Mouse (Mus musculus) forebrain, postnatal 0 days (tissue): ENCODE measurements around the gene Mast4. TPM values are rescaled to one million over a fixed set of nuclear protein-coding genes. Genes with fewer than 3 reads are reported as not detected.

Experiments
- ATAC-seq: fragments of 200-750 bp; cut with Nextera tagmentation; 2 replicates; pipeline ENCODE4 v1.8.0; 2017; ENCODE audit warnings: mild to moderate bottlenecking, moderate library complexity
- DNase-seq: peaks from one replicate; pipeline ENCODE4 v3.0.0-alpha.2; 2015
- H3K27ac ChIP-seq: fragments of 300-500 bp; sonication (generic); 2 replicates; pipeline ENCODE4 v1.5.1; 2014; ENCODE audit warnings: low read depth, mild to moderate bottlenecking, antibody characterized with exemption, low read length, moderate library complexity, mixed read lengths
- H3K27me3 ChIP-seq: fragments of 300-500 bp; sonication (generic); 2 replicates; pipeline ENCODE4 v1.6.1; 2014; ENCODE audit warnings: mild to moderate bottlenecking, low read length, mixed read lengths; ENCODE audit not compliant: insufficient read depth
- H3K36me3 ChIP-seq: fragments of 300-500 bp; sonication (generic); 2 replicates; pipeline ENCODE4 v1.6.1; 2014; ENCODE audit warnings: mild to moderate bottlenecking, moderate library complexity; ENCODE audit not compliant: insufficient read depth
- H3K4me1 ChIP-seq: fragments of 300-500 bp; sonication (generic); 2 replicates; pipeline ENCODE4 v1.6.1; 2014; ENCODE audit warnings: antibody characterized with exemption; ENCODE audit not compliant: insufficient read depth
- H3K4me2 ChIP-seq: fragments of 300-500 bp; sonication (generic); 2 replicates; pipeline ENCODE4 v1.6.1; 2014; ENCODE audit warnings: low read depth, mild to moderate bottlenecking, moderate library complexity
- H3K4me3 ChIP-seq: fragments of 300-500 bp; sonication (generic); 2 replicates; pipeline ENCODE4 v1.5.1; 2014; ENCODE audit warnings: low read depth, low read length, mixed read lengths
- H3K9ac ChIP-seq: fragments of 300-500 bp; sonication (generic); 2 replicates; pipeline ENCODE4 v1.6.1; 2014; ENCODE audit warnings: mild to moderate bottlenecking
- H3K9me3 ChIP-seq: fragments of 300-500 bp; sonication (generic); 2 replicates; pipeline ENCODE4 v1.6.1; 2016; ENCODE audit warnings: low read length
- CTCF ChIP-seq: sonication (generic); IDR thresholded peaks from 2 replicates; pipeline ENCODE4 v1.5.1; 2016; ENCODE audit warnings: antibody characterized with exemption, control low read depth, low read depth
- WGBS: fragments of 180-500 bp; shearing (Covaris S2); extraction: QIAGEN DNeasy Blood & Tissue Kit; methylation state at CpG from one replicate; pipeline ENCODE4 v1.1.7; 2014; 5-methylcytosine and 5-hydroxymethylcytosine counted together
- polyA plus RNA-seq: library from polyadenylated mRNA; unstranded; fragments of >200 nt; fragmentation: Nextera tagmentation; extraction: Ambion mirVana; gene quantifications from 2 replicates; pipeline ENCODE4 v1.2.1, GENCODE M21; 2015
- total RNA-seq: library from RNA; depleted of rRNA; stranded (reverse); fragments of >200 nt; gene quantifications from 2 replicates; pipeline ENCODE4 v1.2.3, GENCODE M21; 2014

Mast4 gene
- total and polyA plus RNA-seq, 2 experiments from 2014 or later: 17.2 to 40.1 TPM

GRCm38 (mm10) chr13:102909654-102910418 is 424.5 kb downstream of the Mast4 start:
- H3K36me3 ChIP-seq: no peaks in the 10 kb centered on the region
- 90% methylated on average over 5 of the region's 5 CpGs for WGBS
- H3K4me2 ChIP-seq: no peak overlapping the region
- no peak overlapping the region for H3K27ac ChIP-seq
- no peak overlapping the region for H3K4me3 ChIP-seq
- no peaks in the 10 kb centered on the region for H3K27me3 ChIP-seq
- DNase-seq (no peak), ATAC-seq (no peak)
- TF ChIP-seq CTCF: peak; percentile 19; the same call in 1 of the 2 replicates
- H3K9me3 ChIP-seq: no peaks in the 10 kb centered on the region
- H3K9ac ChIP-seq: no peak overlapping the region
- H3K4me1 ChIP-seq: peaks cover 5% of the 10 kb centered on the region; the same call in 1 of the 2 replicates

- peak overlapping the region; percentile 74 for H3K4me2 ChIP-seq
- no peaks in the 10 kb centered on the region for H3K27me3 ChIP-seq
- 4% methylated on average over 9 of the region's 9 CpGs for WGBS
- H3K4me3 ChIP-seq: peak overlapping the region; percentile 48
- H3K4me1 ChIP-seq: 0 out of 2 replicates have a peak, but pooled peaks cover 3% of the 10 kb centered on the region
- no peaks in the 10 kb centered on the region for H3K9me3 ChIP-seq
- DNase-seq: no peak
- no peak for TF ChIP-seq CTCF
- no peaks in the 10 kb centered on the region for H3K36me3 ChIP-seq
- peak overlapping the region; percentile 75 for H3K27ac ChIP-seq
- ATAC-seq: peak; percentile 5; the same call in 1 of the 2 replicates
- H3K9ac ChIP-seq: peak overlapping the region; percentile 46
Measured at GRCm38 (mm10) chr13:102906661-102907009, 427.7 kb downstream of the Mast4 start.

- under 1% methylated on average over 16 of the region's 16 CpGs for WGBS
- H3K9me3 ChIP-seq: no peaks in the 10 kb centered on the region
Measured at GRCm38 (mm10) chr13:102906004-102906660, 428.2 kb downstream of the Mast4 start.

GRCm38 (mm10) chr13:102905361-102905950 is 428.8 kb downstream of the Mast4 start:
- Histone ChIP-seq H3K4me1 (0 out of 2 replicates have a peak, but pooled peaks cover 3% of the 10 kb centered on the region), H3K36me3 (no peaks in the 10 kb centered on the region), H3K27me3 (no peaks in the 10 kb centered on the region), H3K4me3 (peak overlapping the region; percentile 48), H3K9ac (peak overlapping the region; percentile 46), H3K9me3 (no peaks in the 10 kb centered on the region), H3K4me2 (peak overlapping the region; percentile 74), H3K27ac (peak overlapping the region; percentile 75)
- no peak for ATAC-seq
- WGBS: under 1% methylated on average over 16 of the region's 16 CpGs
- no peak for DNase-seq
- TF ChIP-seq CTCF: no peak

More at GRCm38 (mm10) chr13:102906004-102906660, 428.2 kb downstream of the Mast4 start:
- H3K4me3 ChIP-seq: peak overlapping the region; percentile 48
- DNase-seq (peak; percentile 85), ATAC-seq (peak; percentile 96)
- H3K27ac ChIP-seq: peak overlapping the region; percentile 75
- H3K4me1 ChIP-seq: 0 out of 2 replicates have a peak, but pooled peaks cover 3% of the 10 kb centered on the region
- peak overlapping the region; percentile 46 for H3K9ac ChIP-seq
- 0 out of 2 replicates have a peak, but pooled peaks have one; percentile 14 for TF ChIP-seq CTCF
- peak overlapping the region; percentile 74 for H3K4me2 ChIP-seq
- no peaks in the 10 kb centered on the region for H3K36me3 ChIP-seq
- no peaks in the 10 kb centered on the region for H3K27me3 ChIP-seq

- DNase-seq (no peak), ATAC-seq (no peak)
- TF ChIP-seq CTCF: no peak
- Histone ChIP-seq H3K9ac (no peak overlapping the region), H3K36me3 (no peaks in the 10 kb centered on the region), H3K9me3 (no peaks in the 10 kb centered on the region), H3K4me2 (no peak overlapping the region), H3K4me3 (no peak overlapping the region), H3K4me1 (0 out of 2 replicates have a peak, but pooled peaks cover 3% of the 10 kb centered on the region), H3K27me3 (no peaks in the 10 kb centered on the region), H3K27ac (no peak overlapping the region)
- 80% methylated on average over 4 of the region's 4 CpGs for WGBS
Measured at GRCm38 (mm10) chr13:102903689-102904088, 430.6 kb downstream of the Mast4 start.

GRCm38 (mm10) chr13:102902123-102902522 is 432.2 kb downstream of the Mast4 start:
- Histone ChIP-seq H3K4me1 (0 out of 2 replicates have a peak, but pooled peaks cover 6% of the 10 kb centered on the region), H3K36me3 (no peaks in the 10 kb centered on the region), H3K4me2 (no peak overlapping the region), H3K27me3 (no peaks in the 10 kb centered on the region), H3K4me3 (no peak overlapping the region), H3K27ac (no peak overlapping the region), H3K9ac (no peak overlapping the region), H3K9me3 (no peaks in the 10 kb centered on the region)
- DNase-seq (no peak), ATAC-seq (no peak)
- 80% methylated on average over 7 of the region's 7 CpGs for WGBS
- no peak for TF ChIP-seq CTCF
